Mouse (Mus musculus) right cerebral cortex, postnatal 25 days (tissue): ENCODE data around the gene Sec61g.
"Not testable (repeated sequence)": the region's sequence is repeated elsewhere in the genome, so short reads cannot be mapped to it uniquely, and the experiment has no call there.

Experiments used
- DNase-seq: peaks from one replicate; pipeline ENCODE4 v3.0.0; 2022

Gene Sec61g

GRCm38 (mm10) chr11:16508052-16508654, at the start of gene Sec61g:
TSS of gene Sec61g (minus strand) at chr11:16508484.
- DNase-seq, result peak; percentile 93

GRCm38 (mm10) chr11:16546421-16547163, 38.3 kb upstream of the Sec61g start:
- no peak for DNase-seq

GRCm38 (mm10) chr11:16537379-16537778, 29.1 kb upstream of the Sec61g start:
- DNase-seq, result no peak

- no peak for DNase-seq
Observed at GRCm38 (mm10) chr11:16534582-16535553, 26.6 kb upstream of the Sec61g start.

GRCm38 (mm10) chr11:16532877-16533276, 24.6 kb upstream of the Sec61g start:
- DNase-seq, result no peak

GRCm38 (mm10) chr11:16528909-16529308, 20.6 kb upstream of the Sec61g start:
- DNase-seq, result no peak

- DNase-seq, result no peak
Observed at GRCm38 (mm10) chr11:16528391-16528790, 20.1 kb upstream of the Sec61g start.

GRCm38 (mm10) chr11:16527743-16528142, 19.5 kb upstream of the Sec61g start:
- no peak for DNase-seq

GRCm38 (mm10) chr11:16526467-16526866, 18.2 kb upstream of the Sec61g start:
- no peak for DNase-seq

- DNase-seq, result no peak
Observed at GRCm38 (mm10) chr11:16525724-16526123, 17.4 kb upstream of the Sec61g start.

- DNase-seq, result no peak
Observed at GRCm38 (mm10) chr11:16524917-16525640, 16.8 kb upstream of the Sec61g start.

GRCm38 (mm10) chr11:16515081-16515480, 6.8 kb upstream of the Sec61g start:
- DNase-seq, result not testable (repeated sequence)

- DNase-seq, result not testable (repeated sequence)
Observed at GRCm38 (mm10) chr11:16514221-16514620, 5.9 kb upstream of the Sec61g start.

GRCm38 (mm10) chr11:16507385-16508051, 766 bp downstream of the Sec61g start:
- no peak for DNase-seq

- DNase-seq, result no peak
Observed at GRCm38 (mm10) chr11:16505999-16506398, 2.3 kb downstream of the Sec61g start.

- no peak for DNase-seq
Observed at GRCm38 (mm10) chr11:16503150-16503549, 5.1 kb downstream of the Sec61g start.

- DNase-seq, result no peak
Observed at GRCm38 (mm10) chr11:16502744-16503143, 5.5 kb downstream of the Sec61g start.

GRCm38 (mm10) chr11:16498756-16499680, 9.3 kb downstream of the Sec61g start:
- no peak for DNase-seq
